Mouse (Mus musculus) heart, embryonic 15.5 days (tissue): ENCODE results near the gene Il2rb. TPM values are rescaled to one million over a fixed set of nuclear protein-coding genes. Genes with fewer than 3 reads are reported as not detected.

Source experiments
- ATAC-seq: fragments of 200-750 bp; cut with Nextera tagmentation; replicated peaks from 2 replicates; pipeline ENCODE4 v1.8.0; 2017; ENCODE audit warnings: low read depth, moderate TSS enrichment; ENCODE audit not compliant: insufficient number of reproducible peaks, insufficient read depth, low FRiP score
- H3K27ac ChIP-seq: fragments of 300-500 bp; sonication (generic); 2 replicates; pipeline ENCODE4 v1.5.1; 2015; ENCODE audit warnings: mild to moderate bottlenecking, inconsistent platforms
- H3K27me3 ChIP-seq: fragments of 300-500 bp; sonication (generic); 2 replicates; pipeline ENCODE4 v1.6.1; 2015; ENCODE audit warnings: inconsistent platforms
- H3K36me3 ChIP-seq: fragments of 300-500 bp; sonication (generic); 2 replicates; pipeline ENCODE4 v1.6.1; 2015; ENCODE audit warnings: mild to moderate bottlenecking, inconsistent platforms
- H3K4me1 ChIP-seq: fragments of 300-500 bp; sonication (generic); replicated peaks from 2 replicates; pipeline ENCODE4 v1.6.1; 2015; ENCODE audit warnings: inconsistent platforms
- H3K4me2 ChIP-seq: fragments of 300-500 bp; sonication (generic); 2 replicates; pipeline ENCODE4 v1.6.1; 2015; ENCODE audit warnings: inconsistent platforms, mild to moderate bottlenecking, moderate library complexity
- H3K4me3 ChIP-seq: fragments of 300-500 bp; sonication (generic); 2 replicates; pipeline ENCODE4 v1.5.1; 2015; ENCODE audit warnings: mild to moderate bottlenecking, inconsistent platforms
- H3K9ac ChIP-seq: fragments of 300-500 bp; sonication (generic); 2 replicates; pipeline ENCODE4 v1.6.1; 2015; ENCODE audit warnings: mild to moderate bottlenecking, inconsistent platforms
- H3K9me3 ChIP-seq: fragments of 300-500 bp; sonication (generic); replicated peaks from 2 replicates; pipeline ENCODE4 v1.6.1; 2016; ENCODE audit warnings: inconsistent platforms
- WGBS: fragments of 180-500 bp; shearing (Covaris S2); methylation state at CpG from one replicate; pipeline ENCODE4 v1.1.7; 2015; ENCODE audit warnings: mixed read lengths; 5-methylcytosine and 5-hydroxymethylcytosine counted together
- polyA plus RNA-seq: library from polyadenylated mRNA; unstranded; fragments of >200 nt; fragmentation: Nextera tagmentation; extraction: Ambion mirVana; gene quantifications from 2 replicates; pipeline ENCODE4 v1.2.1, GENCODE M21; 2015

Gene Il2rb
- polyA plus RNA-seq, 1 experiment from 2014 or later, result 0.30 TPM

DNA sequence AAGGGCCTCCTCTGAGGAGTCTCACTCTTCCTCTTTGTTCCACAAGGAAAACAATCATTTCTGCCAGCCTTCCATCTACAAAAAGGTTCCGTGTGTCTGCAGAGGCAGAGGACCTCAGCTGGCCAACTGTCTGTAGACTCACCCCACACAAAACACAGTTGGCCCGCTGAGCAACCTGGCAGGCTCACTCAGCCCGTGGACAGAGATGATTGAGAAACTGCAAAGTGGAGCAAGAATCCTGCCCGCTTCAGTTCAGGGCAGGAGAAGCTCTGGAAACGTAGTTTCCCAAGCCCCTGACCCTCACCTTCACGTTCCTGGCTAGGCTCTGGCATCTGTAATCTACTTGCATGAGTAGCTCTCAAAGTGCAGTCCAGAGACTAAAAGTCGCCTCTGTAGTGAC lies 48.0 kb downstream of the Il2rb start:
- Histone ChIP-seq H3K36me3 (no peaks in the 10 kb centered on the region), H3K27me3 (peaks cover 7% of the 10 kb centered on the region; the same call in 1 of the 2 replicates), H3K9ac (peak overlapping the region; percentile 25; the same call in 1 of the 2 replicates), H3K4me3 (no peak overlapping the region), H3K4me1 (peaks cover 39% of the 10 kb centered on the region), H3K27ac (peak overlapping the region; percentile 87), H3K9me3 (no peaks in the 10 kb centered on the region), H3K4me2 (no peak overlapping the region)
- 36% methylated on average over 7 of the region's 7 CpGs for WGBS
- ATAC-seq, result no peak

DNA sequence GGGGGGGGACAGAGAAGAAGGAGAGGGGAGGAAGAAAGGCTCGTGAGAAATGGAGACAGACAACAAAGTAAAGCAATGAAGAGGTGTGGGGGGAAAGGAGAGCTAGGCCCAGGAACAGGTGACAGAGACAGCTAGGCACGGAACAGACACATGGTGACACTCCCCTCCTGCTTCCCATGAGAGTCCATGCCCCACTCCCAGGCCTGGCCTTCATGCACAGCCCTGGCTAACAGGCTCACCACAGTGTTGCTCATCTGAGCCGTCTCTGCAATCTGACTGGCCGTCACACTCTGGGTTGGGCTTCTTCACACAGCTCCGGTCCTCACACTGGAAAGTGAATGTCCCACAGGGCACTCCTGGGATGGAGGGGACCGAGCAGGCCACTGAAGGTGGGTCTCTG lies 51.2 kb downstream of the Il2rb start:
- H3K9ac ChIP-seq, result peak overlapping the region; percentile 4; the same call in 1 of the 2 replicates
- WGBS, result 46% methylated on average over 6 of the region's 6 CpGs
- peaks cover 8% of the 10 kb centered on the region for H3K27me3 ChIP-seq
- no peaks in the 10 kb centered on the region for H3K9me3 ChIP-seq
- no peak overlapping the region for H3K27ac ChIP-seq
- peaks cover 45% of the 10 kb centered on the region for H3K4me1 ChIP-seq
- no peak for ATAC-seq
- H3K4me2 ChIP-seq, result no peak overlapping the region
- no peaks in the 10 kb centered on the region for H3K36me3 ChIP-seq
- no peak overlapping the region for H3K4me3 ChIP-seq

DNA sequence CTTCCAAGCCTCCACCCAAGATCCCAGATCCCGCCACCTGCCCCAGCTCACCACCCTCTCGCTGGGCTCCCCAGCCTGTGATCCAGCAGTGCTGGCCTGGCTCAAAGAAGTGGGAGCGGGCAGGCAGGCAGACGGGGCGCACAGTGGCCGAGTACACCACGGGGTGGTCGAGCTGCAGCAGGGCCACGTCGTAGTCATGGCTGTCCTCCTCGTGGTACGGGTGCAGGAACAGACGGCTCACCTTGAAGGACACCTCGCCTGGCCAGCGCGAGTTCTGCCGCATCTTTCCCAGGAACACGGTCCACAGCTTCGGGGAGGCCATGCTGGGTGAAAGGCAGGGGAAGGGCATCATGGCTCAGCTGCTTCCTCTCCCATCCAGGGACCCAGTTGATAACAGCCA lies 52.8 kb downstream of the Il2rb start:
- Histone ChIP-seq H3K4me3 (no peak overlapping the region), H3K9ac (no peak overlapping the region), H3K36me3 (no peaks in the 10 kb centered on the region), H3K27me3 (peaks cover 8% of the 10 kb centered on the region), H3K4me1 (peaks cover 53% of the 10 kb centered on the region), H3K4me2 (no peak overlapping the region), H3K27ac (no peak overlapping the region), H3K9me3 (no peaks in the 10 kb centered on the region)
- WGBS, result 88% methylated on average over 19 of the region's 19 CpGs
- no peak for ATAC-seq

DNA sequence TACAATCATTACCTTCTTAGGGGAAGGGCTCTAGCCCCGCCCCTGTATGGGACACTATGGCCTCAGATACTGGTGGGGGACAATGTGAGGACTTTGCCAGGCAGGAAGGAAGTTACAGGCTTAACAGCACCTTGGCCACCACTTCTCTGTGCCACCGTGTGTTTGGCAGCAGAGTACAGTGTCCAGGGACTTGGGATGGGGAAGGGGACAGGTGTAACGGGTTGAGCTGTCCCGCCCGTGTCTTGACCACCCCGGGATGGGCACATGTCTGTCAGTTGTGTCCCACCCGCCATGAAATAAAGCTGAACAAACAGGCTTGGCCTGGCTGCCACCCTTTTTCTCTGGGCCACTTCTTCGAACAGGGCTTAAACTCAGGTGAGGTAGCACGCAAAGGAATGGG lies 56.1 kb downstream of the Il2rb start:
- peaks cover 3% of the 10 kb centered on the region; the same call in 1 of the 2 replicates for H3K36me3 ChIP-seq
- H3K4me3 ChIP-seq, result no peak overlapping the region
- no peak overlapping the region for H3K4me2 ChIP-seq
- no peaks in the 10 kb centered on the region for H3K9me3 ChIP-seq
- peaks cover 60% of the 10 kb centered on the region for H3K4me1 ChIP-seq
- 73% methylated on average over 9 of the region's 9 CpGs for WGBS
- H3K27me3 ChIP-seq, result peaks cover 8% of the 10 kb centered on the region
- ATAC-seq, result no peak
- no peak overlapping the region for H3K9ac ChIP-seq
- no peak overlapping the region for H3K27ac ChIP-seq

DNA sequence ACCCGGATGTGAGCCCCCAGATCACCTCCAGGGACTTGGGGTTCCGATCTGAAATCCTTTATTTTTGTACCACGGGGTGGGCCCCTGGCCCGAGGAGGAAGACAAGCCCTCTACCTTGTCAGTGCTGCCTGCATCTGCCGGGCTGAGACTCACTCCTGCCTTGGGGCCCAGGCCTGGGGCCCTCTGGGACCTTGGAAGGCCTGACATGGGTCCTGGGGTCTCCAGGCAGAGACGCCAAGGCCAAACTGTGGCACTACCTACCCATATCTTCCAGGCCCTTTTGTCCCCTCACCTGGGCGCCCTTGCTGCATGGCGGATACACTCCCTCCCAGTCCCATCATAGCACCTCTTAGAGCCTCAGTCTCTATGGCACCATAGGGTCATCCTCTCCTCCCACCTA lies 56.6 kb downstream of the Il2rb start:
- ATAC-seq, result no peak
- Histone ChIP-seq H3K9ac (peak overlapping the region; percentile 26; the same call in 1 of the 2 replicates), H3K4me3 (no peak overlapping the region), H3K36me3 (peaks cover 6% of the 10 kb centered on the region), H3K9me3 (no peaks in the 10 kb centered on the region), H3K4me1 (peaks cover 57% of the 10 kb centered on the region), H3K27ac (no peak overlapping the region), H3K27me3 (peaks cover 8% of the 10 kb centered on the region), H3K4me2 (no peak overlapping the region)
- 64% methylated on average over 8 of the region's 8 CpGs for WGBS

DNA sequence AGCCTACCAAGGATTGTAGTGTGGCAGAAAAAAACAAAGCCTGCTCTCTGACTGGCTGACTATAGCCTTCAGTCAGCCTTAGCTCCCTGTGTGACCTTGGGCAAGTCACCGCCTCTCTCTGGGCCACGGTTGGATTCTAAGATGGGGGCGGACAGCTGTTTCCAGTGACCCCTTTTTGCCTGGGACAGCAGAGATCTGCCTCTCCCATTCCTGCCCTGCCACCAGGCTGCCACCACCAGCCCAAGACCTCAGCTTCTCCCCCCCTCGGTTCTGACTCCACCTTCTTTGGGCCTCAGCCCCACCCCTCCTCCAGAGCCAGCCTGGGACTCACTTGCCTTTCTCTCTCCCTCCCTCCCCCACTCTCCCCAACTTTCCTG lies 57.1 kb downstream of the Il2rb start:
- H3K36me3 ChIP-seq, result peaks cover 6% of the 10 kb centered on the region
- peaks cover 56% of the 10 kb centered on the region for H3K4me1 ChIP-seq
- no peak overlapping the region for H3K9ac ChIP-seq
- WGBS, result 42% methylated on average over 4 of the region's 4 CpGs
- no peaks in the 10 kb centered on the region for H3K9me3 ChIP-seq
- peak overlapping the region; percentile 63 for H3K4me2 ChIP-seq
- no peak for ATAC-seq
- H3K4me3 ChIP-seq, result no peak overlapping the region
- peaks cover 8% of the 10 kb centered on the region for H3K27me3 ChIP-seq
- H3K27ac ChIP-seq, result peak overlapping the region; percentile 81

DNA sequence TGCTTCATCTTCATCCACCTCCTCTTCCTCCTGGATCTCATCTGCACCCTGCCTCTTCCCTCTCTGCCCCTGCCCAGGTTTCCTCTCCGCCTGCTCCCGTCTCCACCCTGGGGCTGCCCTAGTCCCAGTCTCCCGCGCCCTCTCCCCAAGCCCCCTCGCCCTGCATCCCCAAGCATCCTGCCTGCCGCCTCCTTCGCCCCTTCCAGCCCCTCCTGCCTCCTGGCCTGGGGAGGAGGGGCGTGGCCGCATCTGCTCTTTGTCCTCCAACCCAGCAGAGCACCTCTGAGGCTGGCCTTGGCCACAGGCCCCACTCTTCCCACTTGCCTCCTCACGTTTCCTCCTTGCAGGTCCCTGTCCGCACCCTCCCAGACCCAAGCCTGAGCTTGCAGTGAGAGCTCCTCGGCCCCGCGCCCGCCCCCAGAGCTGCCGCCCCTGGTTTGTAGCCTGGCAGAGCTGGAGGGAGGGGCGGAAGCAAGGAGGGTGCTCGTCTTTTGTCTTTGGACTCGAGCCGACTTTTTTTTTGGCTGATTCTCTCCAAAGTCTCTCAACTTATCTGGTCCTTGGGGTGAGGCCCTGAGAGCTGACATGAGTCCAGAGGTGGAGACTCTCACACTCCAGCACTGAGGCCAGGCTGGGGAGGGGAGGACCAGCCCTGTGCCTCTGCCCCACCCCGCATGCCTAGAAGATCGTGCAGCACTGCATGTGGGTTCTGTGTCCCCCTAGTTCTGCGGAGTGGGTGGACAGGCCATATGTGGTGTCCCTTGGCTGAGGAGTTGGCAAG lies 57.6 kb downstream of the Il2rb start:
- WGBS, result 15% methylated on average over 23 of the region's 23 CpGs
- Histone ChIP-seq H3K4me3 (peak overlapping the region; percentile 36), H3K27ac (peak overlapping the region; percentile 81), H3K4me1 (peaks cover 56% of the 10 kb centered on the region), H3K4me2 (peak overlapping the region; percentile 63), H3K27me3 (peaks cover 4% of the 10 kb centered on the region), H3K9ac (peak overlapping the region; percentile 43), H3K36me3 (peaks cover 6% of the 10 kb centered on the region), H3K9me3 (no peaks in the 10 kb centered on the region)
- peak; percentile 29 for ATAC-seq

DNA sequence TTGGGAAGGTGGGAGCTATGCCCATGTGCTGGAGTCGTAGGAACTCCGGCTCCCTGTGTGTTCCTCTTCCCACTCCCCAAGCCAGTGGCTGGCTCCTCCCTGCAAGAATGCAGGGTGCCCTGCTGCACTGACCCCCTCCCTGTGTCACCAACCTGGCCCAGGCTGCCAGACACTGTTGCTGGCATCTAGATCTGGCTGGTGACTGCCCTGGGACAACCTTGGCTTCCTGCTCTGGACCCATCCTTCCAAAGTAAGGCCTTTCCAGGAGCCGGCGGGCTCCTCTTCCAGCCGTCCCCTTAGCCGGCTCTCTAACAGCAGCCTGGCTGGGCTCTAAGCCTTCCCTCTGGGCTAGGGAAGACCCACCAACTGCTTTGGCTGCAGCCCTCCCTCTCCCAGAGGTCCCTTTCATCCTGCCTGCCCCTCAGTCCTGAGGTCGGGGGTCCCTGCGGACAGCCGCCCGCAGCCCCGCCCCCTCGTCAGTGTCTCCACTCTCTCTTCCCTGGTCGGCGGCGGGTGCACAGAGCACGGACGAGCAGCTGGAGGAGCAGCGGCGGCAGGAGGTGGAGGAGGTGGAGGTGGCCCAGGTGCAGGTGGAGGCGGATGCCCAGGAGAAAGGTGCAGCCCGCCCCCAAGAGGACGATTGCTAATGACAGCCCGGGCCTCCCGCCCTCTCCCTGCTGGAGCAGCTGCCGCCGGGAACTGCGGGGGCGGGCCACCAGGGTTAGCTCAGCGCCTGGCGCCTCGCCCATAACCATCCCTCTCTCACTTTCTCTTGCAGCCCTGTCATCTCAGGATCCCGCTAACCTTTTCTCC lies 58.5 kb downstream of the Il2rb start:
- Histone ChIP-seq H3K27me3 (no peaks in the 10 kb centered on the region; the same call in 1 of the 2 replicates), H3K27ac (peak overlapping the region; percentile 81), H3K9ac (peak overlapping the region; percentile 43), H3K9me3 (no peaks in the 10 kb centered on the region), H3K36me3 (peaks cover 6% of the 10 kb centered on the region), H3K4me1 (peaks cover 55% of the 10 kb centered on the region), H3K4me2 (peak overlapping the region; percentile 63), H3K4me3 (peak overlapping the region; percentile 36)
- WGBS, result 11% methylated on average over 28 of the region's 32 CpGs
- peak; percentile 44 for ATAC-seq

DNA sequence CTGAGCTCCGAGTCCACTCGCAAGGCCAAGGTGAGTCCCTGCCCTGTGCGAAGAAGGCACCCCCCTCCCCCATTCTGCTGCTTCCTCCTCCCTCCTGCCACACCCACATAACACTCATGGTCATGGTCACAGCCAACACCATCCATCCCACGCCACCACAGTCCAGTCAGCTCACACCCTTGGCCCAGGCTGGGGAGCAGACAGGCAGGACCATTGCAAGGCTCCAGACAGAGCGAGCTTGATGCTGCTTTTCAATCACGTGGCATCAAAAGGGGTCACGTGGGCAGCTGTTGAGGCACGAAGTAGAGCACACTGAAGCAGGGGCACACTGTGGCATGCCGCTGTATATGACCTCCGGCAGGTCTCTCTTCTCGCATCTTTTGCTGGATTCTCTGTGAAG lies 59.4 kb downstream of the Il2rb start:
- H3K9ac ChIP-seq, result no peak overlapping the region
- H3K9me3 ChIP-seq, result no peaks in the 10 kb centered on the region
- H3K36me3 ChIP-seq, result peaks cover 6% of the 10 kb centered on the region
- WGBS, result 86% methylated on average over 11 of the region's 11 CpGs
- H3K27me3 ChIP-seq, result no peaks in the 10 kb centered on the region
- H3K27ac ChIP-seq, result no peak overlapping the region
- H3K4me1 ChIP-seq, result peaks cover 46% of the 10 kb centered on the region
- H3K4me3 ChIP-seq, result no peak overlapping the region
- ATAC-seq, result no peak
- H3K4me2 ChIP-seq, result no peak overlapping the region

DNA sequence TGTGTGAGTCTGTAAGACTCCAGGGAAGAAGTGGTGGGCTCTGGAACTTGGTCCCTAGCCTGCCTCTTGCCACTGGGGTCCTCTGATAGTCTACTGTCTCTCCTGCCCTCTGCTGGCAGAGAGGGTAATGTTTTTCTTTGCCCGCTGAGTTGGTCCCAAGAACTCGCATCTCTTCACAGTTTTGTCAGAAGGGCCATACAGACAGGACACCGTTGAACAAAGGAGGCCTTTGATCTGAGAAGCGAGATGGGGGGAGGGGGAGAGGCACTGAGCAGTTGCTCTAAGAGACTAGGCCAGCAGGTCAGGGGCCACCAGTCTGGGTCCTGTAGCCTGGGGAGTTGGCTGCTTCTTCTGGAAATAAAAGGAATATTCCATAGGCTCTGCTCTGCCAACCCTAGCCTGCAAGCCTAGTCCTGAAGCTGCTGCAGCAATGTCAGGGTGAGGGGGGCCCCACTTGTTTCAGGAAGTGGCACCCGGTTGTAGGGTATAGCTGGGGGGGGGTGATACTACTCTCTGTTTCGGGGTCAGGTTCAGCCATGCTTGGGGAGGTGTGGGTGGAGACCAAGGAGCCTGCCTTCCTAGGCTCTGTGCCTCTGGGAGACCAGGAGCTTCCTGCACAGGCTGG lies 60.1 kb downstream of the Il2rb start:
- no peak for ATAC-seq
- H3K4me3 ChIP-seq, result no peak overlapping the region
- no peak overlapping the region for H3K27ac ChIP-seq
- peaks cover 44% of the 10 kb centered on the region for H3K4me1 ChIP-seq
- no peaks in the 10 kb centered on the region for H3K27me3 ChIP-seq
- no peak overlapping the region for H3K9ac ChIP-seq
- no peaks in the 10 kb centered on the region for H3K9me3 ChIP-seq
- H3K4me2 ChIP-seq, result no peak overlapping the region
- WGBS, result 41% methylated on average over 6 of the region's 6 CpGs
- peaks cover 6% of the 10 kb centered on the region for H3K36me3 ChIP-seq

DNA sequence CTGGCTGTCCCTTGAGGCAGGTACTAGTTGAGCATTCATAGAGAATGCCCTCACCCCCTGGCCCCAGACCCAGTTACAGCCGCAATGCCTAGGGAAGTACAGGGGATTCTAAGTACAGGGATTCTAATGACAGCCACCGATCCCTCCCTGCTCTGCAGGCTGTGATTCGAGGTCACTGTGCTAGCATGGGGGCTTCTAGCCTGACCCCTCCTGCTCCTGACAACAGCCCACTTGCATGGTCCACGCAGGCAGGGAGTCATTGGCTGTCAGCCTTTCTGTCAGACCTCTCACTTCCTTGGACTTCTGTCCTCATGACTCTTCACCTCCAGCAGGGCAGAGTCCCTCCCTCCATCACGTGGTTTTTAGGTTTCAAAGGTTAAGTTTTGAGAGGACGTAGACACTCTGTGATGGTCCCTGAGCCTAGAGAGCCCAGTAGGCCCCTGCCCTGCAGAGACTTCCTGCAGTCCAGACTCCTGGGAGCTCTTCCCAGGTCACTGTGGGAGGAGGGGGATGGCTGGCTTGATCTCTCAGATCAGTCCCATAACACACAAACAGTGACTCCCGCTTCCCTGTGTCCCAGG lies 63.4 kb downstream of the Il2rb start:
- Histone ChIP-seq H3K27ac (no peak overlapping the region), H3K9me3 (no peaks in the 10 kb centered on the region), H3K4me2 (no peak overlapping the region), H3K4me3 (no peak overlapping the region), H3K36me3 (peaks cover 6% of the 10 kb centered on the region), H3K27me3 (peaks cover 11% of the 10 kb centered on the region; the same call in 1 of the 2 replicates), H3K4me1 (peaks cover 29% of the 10 kb centered on the region), H3K9ac (no peak overlapping the region)
- ATAC-seq, result no peak
- 77% methylated on average over 7 of the region's 7 CpGs for WGBS
